Mouse (Mus musculus): ENCODE results near the gene Trappc2l.
A peak's percentile ranks its signal among the peaks of the same experiment; 100 is the strongest.

Gene Trappc2l

GRCm38 (mm10) chr8:122658807-122659160 is 47.3 kb downstream of the Trappc2l start:
- no peak for DNase-seq

GRCm38 (mm10) chr8:122660022-122660421 is 48.6 kb downstream of the Trappc2l start:
- DNase-seq, result peak in 1 of 2 experiments; percentile 48

- no peak for DNase-seq
Observed at GRCm38 (mm10) chr8:122661138-122661537, 49.7 kb downstream of the Trappc2l start.

- DNase-seq, result no peak
Observed at GRCm38 (mm10) chr8:122661894-122662293, 50.5 kb downstream of the Trappc2l start.

GRCm38 (mm10) chr8:122663106-122663505 is 51.7 kb downstream of the Trappc2l start:
- DNase-seq, result no peak

DNA sequence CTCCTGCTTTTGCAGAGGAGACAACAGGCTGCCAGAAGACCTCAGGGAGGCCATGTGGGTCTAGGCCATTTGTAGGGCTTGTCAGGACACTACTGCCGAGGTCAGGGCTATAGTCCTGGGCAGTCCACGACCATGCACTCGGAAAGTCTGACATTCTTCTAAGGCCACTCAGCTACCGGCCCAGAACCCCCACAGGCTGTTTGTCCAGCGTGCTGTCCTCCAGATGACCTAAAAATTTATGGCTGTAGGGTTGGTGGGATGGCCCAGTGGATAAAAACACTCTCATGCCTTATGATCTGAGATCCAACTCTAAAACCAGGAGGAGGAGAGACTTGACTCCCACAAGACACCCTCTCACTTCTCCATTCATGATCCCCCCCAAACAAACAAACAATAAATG is 52.2 kb downstream of the Trappc2l start:
- no peak for DNase-seq

DNA sequence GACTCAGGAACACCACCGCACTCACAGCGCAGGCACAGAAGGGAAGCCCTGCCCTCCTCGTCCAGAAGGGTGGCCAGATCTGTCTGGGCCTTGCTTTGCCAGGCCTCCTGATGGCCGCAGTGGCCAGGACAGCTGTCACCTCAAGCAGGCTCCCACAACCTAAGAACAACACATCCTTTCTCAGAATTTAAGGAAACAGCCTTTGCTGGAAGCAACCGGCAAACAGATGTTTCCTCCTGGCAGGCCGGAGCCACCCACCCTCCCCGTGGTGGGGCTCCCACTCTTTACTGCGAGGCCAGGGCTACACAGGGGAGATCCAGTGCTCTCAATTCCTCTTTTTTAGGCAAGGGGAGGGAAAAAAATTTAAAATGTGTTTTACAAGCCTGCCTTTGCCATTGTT is 53.8 kb downstream of the Trappc2l start:
- DNase-seq, result no peak

DNA sequence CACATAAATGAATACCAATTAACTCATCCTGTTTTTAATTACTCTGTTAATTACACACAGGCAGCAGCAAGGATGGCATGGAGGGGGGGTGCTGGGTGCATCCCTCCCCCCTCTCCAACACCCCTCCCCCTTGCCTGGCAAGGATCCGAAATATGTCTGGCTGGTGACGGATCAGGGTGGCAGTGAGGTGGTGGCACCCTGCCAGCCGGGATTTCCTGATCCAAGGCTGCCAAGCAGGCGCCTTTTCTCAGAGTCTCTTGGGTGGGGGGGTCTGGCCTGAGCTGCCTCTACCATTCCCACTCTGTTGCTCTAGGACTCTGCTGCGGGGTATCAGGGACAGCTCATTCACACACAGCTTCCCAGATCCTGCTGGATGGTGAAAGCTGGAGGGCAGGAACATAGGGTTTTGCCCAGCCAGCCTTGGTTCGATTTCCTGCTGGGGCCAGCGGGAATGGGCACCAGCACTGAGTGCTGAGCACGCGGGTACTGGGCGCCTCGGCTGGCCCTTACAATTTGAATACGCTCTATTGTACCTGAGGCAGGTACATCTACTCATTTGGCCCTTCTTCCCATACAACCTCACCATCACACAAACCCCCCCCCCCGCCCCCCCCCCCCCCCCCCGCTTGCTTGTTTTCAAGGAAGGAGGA is 54.4 kb downstream of the Trappc2l start:
- no peak for DNase-seq
